Mouse (Mus musculus) colon, adult 2 months (tissue): Measurements from ENCODE around the gene Larp1b. TPM values are rescaled to one million over a fixed set of nuclear protein-coding genes. Genes with fewer than 3 reads are reported as not detected.

Source experiments
- polyA plus RNA-seq: library from polyadenylated mRNA; depleted of rRNA; stranded (reverse); fragments of >200 nt; gene quantifications from 2 replicates; pipeline ENCODE4 v1.2.3, GENCODE M21; 2012; rRNA removed

Gene Larp1b
- 20.2 and 21.4 TPM in 2 replicates for polyA plus RNA-seq

GRCm38 (mm10) chr3:40949170-40949902 lies at the start of gene Larp1b:
Gene Larp1b (plus strand): TSS chr3:40949828.

GRCm38 (mm10) chr3:40902443-40902842 lies 47.2 kb upstream of the Larp1b start, which contains the start of gene 1700034I23Rik:
Gene 1700034I23Rik (minus strand): TSS chr3:40902543.

GRCm38 (mm10) chr3:41082885-41083789 lies 133.5 kb downstream of the Larp1b start, which contains the start of gene Pgrmc2:
Gene Pgrmc2 (minus strand): TSS chr3:41083046.

Other genes with a start within 250 kb of the Larp1b start
- not detected in 2 replicates for gene Slc25a31, start 241.0 kb upstream of the Larp1b start, polyA plus RNA-seq
- 18.7 and 32.8 TPM in 2 replicates for gene Hspa4l, start 205.3 kb upstream of the Larp1b start, polyA plus RNA-seq
- gene Plk4, start 149.8 kb upstream of the Larp1b start, polyA plus RNA-seq: 1.6 and 3.3 TPM in 2 replicates
- gene Mfsd8, start 102.9 kb upstream of the Larp1b start, polyA plus RNA-seq: 1.1 and 1.2 TPM in 2 replicates
- 1.9 and 2.3 TPM in 2 replicates for gene Abhd18, start 102.9 kb upstream of the Larp1b start, polyA plus RNA-seq
- gene 1700034I23Rik, start 47.3 kb upstream of the Larp1b start, polyA plus RNA-seq: not detected in 2 replicates
- 17.6 and 17.7 TPM in 2 replicates for gene Pgrmc2, start 133.2 kb downstream of the Larp1b start, polyA plus RNA-seq